Mouse (Mus musculus) brain, embryonic 14.5 days (tissue): ENCODE data around the gene Prrt1.
A peak's percentile ranks its signal among the peaks of the same experiment; 100 is the strongest.

Source experiments
- CTCF ChIP-seq: fragments of 200-500 bp; IDR thresholded peaks from 2 replicates; pipeline ENCODE4 v1.5.1; 2012; ENCODE audit warnings: inconsistent platforms, mild to moderate bottlenecking, moderate library complexity, borderline replicate concordance; ENCODE audit not compliant: insufficient read depth, insufficient read length; ENCODE audit errors: extremely low read depth
- POLR2A ChIP-seq: fragments of 200-500 bp; IDR thresholded peaks from 2 replicates; pipeline ENCODE4 v1.6.1; 2012; ENCODE audit warnings: mild to moderate bottlenecking, inconsistent platforms, borderline replicate concordance; ENCODE audit not compliant: poor library complexity, insufficient read depth, insufficient read length, severe bottlenecking; ENCODE audit errors: extremely low read depth

DNA sequence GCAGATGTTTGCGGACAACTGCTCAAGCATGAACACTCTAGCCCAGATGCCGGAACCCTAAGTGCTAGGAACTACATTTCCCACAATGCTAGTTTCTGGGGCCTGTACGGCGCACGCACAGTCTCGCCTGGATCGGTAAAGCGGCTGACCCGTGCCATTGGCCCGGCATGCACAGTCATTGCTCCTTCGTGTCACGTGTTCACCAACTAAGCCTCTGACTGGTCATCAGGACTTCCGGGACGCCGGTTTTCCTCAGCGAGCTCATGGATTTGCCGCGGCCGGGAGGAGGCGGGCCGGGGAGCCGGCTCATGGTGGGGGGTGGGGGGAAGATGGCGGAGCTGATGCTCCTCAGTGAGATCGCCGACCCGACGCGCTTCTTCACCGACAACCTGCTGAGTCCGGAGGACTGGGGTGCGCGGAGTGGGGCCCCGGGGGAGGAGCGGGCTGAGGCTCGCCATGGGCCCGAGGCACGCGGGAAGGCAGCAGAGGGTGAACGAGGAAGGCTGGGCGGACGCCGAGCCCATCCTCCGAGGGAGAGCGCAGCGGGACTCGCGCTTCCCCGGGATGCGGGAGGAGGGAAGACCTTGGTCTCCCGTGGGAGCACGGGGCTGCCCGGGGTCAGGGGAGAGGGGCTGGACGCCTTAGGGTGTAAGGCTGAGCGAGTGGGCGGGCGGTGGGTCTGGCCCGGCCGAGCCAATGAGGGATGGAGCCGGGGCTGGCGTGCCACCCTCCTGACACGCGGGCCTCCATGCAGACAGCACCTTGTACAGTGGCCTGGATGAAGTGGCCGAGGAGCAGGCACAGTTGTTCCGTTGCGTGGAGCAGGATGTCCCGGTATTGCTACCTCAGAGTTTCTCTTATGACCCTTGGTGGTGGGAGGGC lies 17.8 kb downstream of the Prrt1 start, which contains the start of gene Atf6b:
- TF ChIP-seq CTCF (no peak), POLR2A (peak; percentile 91)
